Mouse (Mus musculus): Measurements from ENCODE around the gene Dst.

DNA sequence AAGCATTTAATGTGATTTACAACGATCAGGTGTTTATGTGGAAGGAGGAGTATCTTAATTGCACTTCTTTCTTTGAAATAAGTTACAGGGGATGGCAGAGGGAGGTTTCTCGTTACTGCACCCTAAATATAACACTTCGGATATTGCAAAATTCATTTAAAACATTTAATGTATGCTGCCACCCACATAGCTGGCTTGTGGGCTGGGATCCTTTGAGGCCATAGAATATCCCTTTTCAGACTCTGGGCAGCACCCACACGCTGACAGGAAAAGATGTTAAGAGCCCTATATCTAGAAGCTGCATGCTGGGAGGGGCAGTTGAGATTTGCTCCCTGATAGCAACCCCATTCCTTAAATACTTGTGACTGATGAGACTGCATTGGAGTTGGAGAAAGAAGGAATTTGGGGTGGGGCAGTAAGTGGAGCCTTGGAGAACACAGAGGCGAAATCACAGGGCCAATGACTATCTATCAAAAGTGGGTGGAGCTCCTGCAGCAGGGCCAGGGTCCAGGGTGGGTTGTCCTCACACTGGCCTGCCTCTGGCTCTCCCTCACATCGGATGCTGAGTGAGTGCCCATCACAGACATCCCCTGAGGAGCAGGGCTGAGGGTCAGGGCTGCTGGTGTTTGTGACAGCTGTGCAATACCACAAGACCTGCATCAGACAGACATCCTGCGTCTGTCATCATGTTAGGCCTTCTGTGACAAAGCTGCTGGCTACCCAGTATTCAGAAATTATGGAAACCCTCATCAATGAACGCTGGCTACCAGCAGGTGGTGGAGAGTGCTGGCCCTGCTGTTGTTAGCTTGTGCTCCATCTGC, 133.1 kb downstream of the Dst start:
- TF ChIP-seq CTCF (conservative IDR thresholded peaks at IDR 0.05 in 1 of 2, IDR thresholded peaks at IDR 0.05 in 1 of 2; ENCODE audit: low read depth in 2 of 2, low read length in 2 of 2) (no peak), EP300 (IDR thresholded peaks at IDR 0.05; ENCODE audit: low read length) (no peak), MAFK (IDR thresholded peaks at IDR 0.05; ENCODE audit: insufficient replicate concordance, low read length) (no peak), MEF2A (IDR thresholded peaks at IDR 0.05; ENCODE audit: borderline replicate concordance, low read depth, low read length) (no peak), POLR2AphosphoS2 (IDR thresholded peaks at IDR 0.05; ENCODE audit: low read depth, low read length) (no peak), ETS1 (conservative IDR thresholded peaks at IDR 0.05; ENCODE audit: low read depth, low read length) (no peak)
